Mouse (Mus musculus) midbrain, embryonic 13.5 days (tissue): ENCODE data around the gene Epp13. TPM values are rescaled to one million over a fixed set of nuclear protein-coding genes. Genes with fewer than 3 reads are reported as not detected.
"Not testable (repeated sequence)": the region's sequence is repeated elsewhere in the genome, so short reads cannot be mapped to it uniquely, and the experiment has no call there.

Experiments
- ATAC-seq: fragments of 200-750 bp; cut with Nextera tagmentation; 2 replicates; pipeline ENCODE4 v1.8.0; 2017; ENCODE audit warnings: mild to moderate bottlenecking, moderate TSS enrichment, moderate library complexity
- H3K27ac ChIP-seq: fragments of 300-500 bp; sonication (generic); 2 replicates; pipeline ENCODE4 v1.5.1; 2015; ENCODE audit warnings: inconsistent platforms, mild to moderate bottlenecking, moderate library complexity
- H3K27me3 ChIP-seq: fragments of 300-500 bp; sonication (generic); 2 replicates; pipeline ENCODE4 v1.6.1; 2015; ENCODE audit warnings: mild to moderate bottlenecking, inconsistent platforms
- H3K36me3 ChIP-seq: fragments of 300-500 bp; sonication (generic); 2 replicates; pipeline ENCODE4 v1.6.1; 2015; ENCODE audit warnings: mild to moderate bottlenecking, inconsistent platforms
- H3K4me1 ChIP-seq: fragments of 300-500 bp; sonication (generic); replicated peaks from 2 replicates; pipeline ENCODE4 v1.6.1; 2015; ENCODE audit warnings: inconsistent platforms
- H3K4me2 ChIP-seq: fragments of 300-500 bp; sonication (generic); replicated peaks from 2 replicates; pipeline ENCODE4 v1.6.1; 2015; ENCODE audit warnings: moderate library complexity, mild to moderate bottlenecking, inconsistent platforms
- H3K4me3 ChIP-seq: fragments of 300-500 bp; sonication (generic); replicated peaks from 2 replicates; pipeline ENCODE4 v1.5.1; 2015; ENCODE audit warnings: mild to moderate bottlenecking, inconsistent platforms
- H3K9ac ChIP-seq: fragments of 300-500 bp; sonication (generic); replicated peaks from 2 replicates; pipeline ENCODE4 v1.6.1; 2015; ENCODE audit warnings: mild to moderate bottlenecking, inconsistent platforms
- H3K9me3 ChIP-seq: fragments of 300-500 bp; sonication (generic); 2 replicates; pipeline ENCODE4 v1.6.1; 2016; ENCODE audit warnings: mild to moderate bottlenecking, inconsistent platforms
- WGBS: fragments of 180-500 bp; shearing (Covaris S2); methylation state at CpG from one replicate; pipeline ENCODE4 v1.1.7; 2015; 5-methylcytosine and 5-hydroxymethylcytosine counted together
- polyA plus RNA-seq: library from polyadenylated mRNA; unstranded; fragments of >200 nt; fragmentation: Nextera tagmentation; extraction: Ambion mirVana; gene quantifications from 2 replicates; pipeline ENCODE4 v1.2.1, GENCODE M21; 2015

Epp13 gene
- polyA plus RNA-seq, 1 experiment from 2014 or later = not detected

DNA sequence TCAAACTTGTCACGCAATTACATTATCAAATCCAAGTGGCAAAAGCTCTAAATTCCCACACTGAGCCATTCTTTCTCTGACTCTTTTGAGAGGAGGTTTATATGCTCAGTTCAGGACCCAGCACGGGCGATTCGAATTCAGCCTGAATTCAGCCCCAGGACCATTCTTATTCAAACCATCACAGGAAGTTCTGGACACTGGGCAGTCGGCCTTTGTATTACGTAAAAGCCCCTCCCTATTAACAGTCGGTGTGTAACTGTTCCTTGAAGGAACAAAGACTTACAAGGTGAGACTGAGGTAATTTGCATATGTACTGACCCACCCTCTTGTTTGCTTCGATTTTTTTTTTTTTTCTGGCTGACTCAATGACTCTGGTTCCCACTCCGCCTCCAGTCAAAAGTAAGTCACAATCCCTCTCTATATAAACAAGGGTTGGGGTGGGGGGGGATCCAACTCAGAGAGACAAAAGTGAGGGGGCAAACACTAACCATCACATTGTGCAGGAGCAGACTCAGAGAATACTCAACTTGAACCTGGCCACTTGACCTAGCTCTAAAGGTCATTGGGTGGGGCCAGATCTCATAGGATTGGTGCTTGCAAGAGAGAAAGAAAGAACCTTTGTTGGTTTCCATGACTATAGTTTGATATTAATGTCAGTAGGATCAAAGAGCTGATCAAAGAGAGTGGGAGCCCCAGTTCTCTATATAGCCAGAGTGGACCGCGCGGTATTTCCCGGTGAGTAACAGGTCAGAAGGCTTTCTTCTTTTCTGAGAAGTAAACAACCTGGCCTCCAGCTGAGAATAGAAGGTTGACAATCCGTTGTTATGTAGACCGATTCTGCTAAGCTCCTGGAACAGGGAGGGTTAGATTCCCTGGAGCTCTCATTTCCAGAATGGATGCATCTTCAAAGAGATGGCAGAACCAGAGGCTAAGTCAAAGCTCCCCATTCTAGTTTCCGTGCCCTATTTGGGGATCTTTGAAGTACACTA lies 6.0 kb downstream of the Epp13 start:
- H3K9me3 ChIP-seq = no peaks in the 10 kb centered on the region
- H3K27me3 ChIP-seq = no peaks in the 10 kb centered on the region
- no peaks in the 10 kb centered on the region for H3K4me1 ChIP-seq
- ATAC-seq = no peak
- no peak overlapping the region for H3K27ac ChIP-seq
- no peaks in the 10 kb centered on the region for H3K36me3 ChIP-seq
- no peak overlapping the region for H3K9ac ChIP-seq
- 36% methylated on average over 16 of the region's 16 CpGs for WGBS
- no peak overlapping the region for H3K4me3 ChIP-seq
- no peak overlapping the region for H3K4me2 ChIP-seq

DNA sequence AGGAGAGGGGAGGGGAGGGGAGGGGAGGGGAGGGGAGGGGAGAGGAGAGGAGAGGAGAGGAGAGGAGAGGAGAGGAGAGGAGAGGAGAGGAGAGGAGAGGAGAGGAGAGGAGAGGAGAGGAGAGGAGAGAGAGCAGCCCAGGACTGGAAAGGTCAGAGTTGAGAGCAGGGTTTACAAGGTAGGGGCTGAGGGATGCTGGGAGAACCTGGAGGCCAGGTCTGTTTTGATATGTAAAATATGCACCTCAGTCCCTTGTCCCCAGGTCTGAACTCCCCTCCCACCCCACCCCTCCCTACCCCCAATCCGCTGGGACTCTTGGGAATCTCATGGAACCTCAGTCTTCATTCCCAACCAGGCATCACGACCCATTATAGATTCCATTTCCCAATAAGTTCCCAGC lies 7.5 kb downstream of the Epp13 start:
- H3K36me3 ChIP-seq, H3K27ac ChIP-seq, ATAC-seq, H3K27me3 ChIP-seq, H3K4me1 ChIP-seq, H3K4me2 ChIP-seq, H3K4me3 ChIP-seq, H3K9ac ChIP-seq, H3K9me3 ChIP-seq: not testable (repeated sequence)
- 51% methylated on average over 2 of the region's 2 CpGs for WGBS

DNA sequence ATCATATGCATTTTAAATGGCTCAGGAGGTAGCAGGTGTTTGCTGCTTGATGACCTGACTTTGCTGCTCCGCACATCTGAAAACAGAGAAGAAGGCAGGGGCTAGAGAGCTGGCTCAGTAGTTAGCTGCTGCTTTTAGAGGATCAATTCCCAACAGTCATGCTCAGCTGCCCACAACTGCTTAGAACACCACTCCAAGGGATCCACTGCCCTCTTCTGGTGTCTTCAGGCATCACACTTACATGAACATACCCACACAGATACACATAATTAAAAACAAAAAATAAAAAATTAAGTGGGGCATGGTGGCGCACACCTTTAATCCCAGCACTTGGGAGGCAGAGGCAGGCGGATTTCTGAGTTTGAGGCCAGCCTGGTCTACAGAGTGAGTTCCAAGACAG lies 9.6 kb downstream of the Epp13 start:
- Histone ChIP-seq H3K27ac (no peak overlapping the region), H3K27me3 (no peaks in the 10 kb centered on the region), H3K4me3 (no peak overlapping the region), H3K9ac (no peak overlapping the region), H3K9me3 (no peaks in the 10 kb centered on the region), H3K4me2 (no peak overlapping the region), H3K36me3 (no peaks in the 10 kb centered on the region), H3K4me1 (no peaks in the 10 kb centered on the region)
- 78% methylated on average over 3 of the region's 3 CpGs for WGBS
- no peak for ATAC-seq

DNA sequence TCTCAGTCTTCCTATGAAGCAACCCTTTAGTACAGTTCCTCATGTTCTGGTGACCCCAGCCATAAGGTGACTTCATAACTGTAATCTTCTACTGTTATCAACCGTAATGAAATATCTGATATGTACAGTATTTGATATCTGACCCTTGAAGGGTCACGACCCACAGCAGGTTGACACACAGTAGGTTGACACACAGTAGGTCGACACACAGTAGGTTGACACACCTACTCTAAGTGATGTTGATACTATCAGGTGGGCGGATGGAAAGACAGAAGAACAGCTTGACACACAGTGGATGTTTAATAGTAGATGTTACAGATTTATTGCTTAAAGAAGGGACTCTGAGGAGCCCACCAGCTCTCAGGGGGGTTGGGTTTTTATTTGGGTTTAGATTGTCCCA lies 10.5 kb downstream of the Epp13 start:
- H3K4me1 ChIP-seq = no peaks in the 10 kb centered on the region
- H3K4me2 ChIP-seq = no peak overlapping the region
- no peak overlapping the region for H3K27ac ChIP-seq
- H3K4me3 ChIP-seq = no peak overlapping the region
- H3K9ac ChIP-seq = no peak overlapping the region
- WGBS = 91% methylated on average over 4 of the region's 4 CpGs
- no peak for ATAC-seq
- no peaks in the 10 kb centered on the region for H3K9me3 ChIP-seq
- no peaks in the 10 kb centered on the region for H3K36me3 ChIP-seq
- H3K27me3 ChIP-seq = no peaks in the 10 kb centered on the region

DNA sequence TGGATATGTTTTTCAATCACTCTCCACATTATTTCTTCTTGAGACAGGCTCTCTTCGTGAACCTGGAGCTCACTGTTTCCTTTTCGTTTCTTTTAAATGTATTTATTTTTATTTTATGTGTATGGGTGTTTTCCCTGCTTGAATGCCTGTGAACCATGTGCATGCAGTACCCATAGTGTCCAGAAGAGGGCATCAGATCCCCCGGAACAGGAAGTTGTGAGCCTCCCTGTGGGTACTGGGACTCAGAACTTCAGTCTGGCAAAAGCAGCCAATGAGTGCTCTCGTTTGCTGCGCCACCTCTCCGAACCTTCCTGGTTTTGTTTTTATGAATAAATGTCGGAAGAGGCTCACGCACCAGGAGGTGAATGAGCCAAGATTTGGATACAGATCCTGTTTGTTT lies 13.2 kb downstream of the Epp13 start:
- Histone ChIP-seq H3K9me3 (no peaks in the 10 kb centered on the region), H3K36me3 (no peaks in the 10 kb centered on the region), H3K4me3 (no peak overlapping the region), H3K27me3 (no peaks in the 10 kb centered on the region), H3K4me1 (no peaks in the 10 kb centered on the region), H3K4me2 (no peak overlapping the region), H3K27ac (no peak overlapping the region), H3K9ac (no peak overlapping the region)
- ATAC-seq = no peak
- 69% methylated on average over 8 of the region's 8 CpGs for WGBS

DNA sequence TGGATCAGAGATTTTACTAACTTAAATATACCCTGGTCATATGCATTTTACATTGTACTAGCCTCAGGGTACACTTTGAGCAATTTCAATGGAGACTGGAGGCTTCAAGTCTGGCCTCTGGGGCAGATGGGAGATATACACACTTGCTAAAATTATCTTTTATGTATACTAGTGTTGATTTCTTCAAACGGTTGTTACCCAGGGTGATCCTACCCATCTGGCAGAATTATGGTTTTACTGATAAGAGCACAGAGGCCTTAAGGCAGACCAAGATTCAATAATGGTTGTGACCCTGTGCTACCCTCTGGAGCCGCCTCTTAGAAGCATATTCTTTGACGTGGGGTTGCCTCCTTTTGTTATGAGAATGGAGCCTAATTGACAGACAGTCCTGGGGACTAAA lies 25.4 kb downstream of the Epp13 start:
- Histone ChIP-seq H3K4me2 (no peak overlapping the region), H3K27me3 (no peaks in the 10 kb centered on the region), H3K27ac (no peak overlapping the region), H3K9me3 (no peaks in the 10 kb centered on the region), H3K36me3 (no peaks in the 10 kb centered on the region), H3K4me1 (no peaks in the 10 kb centered on the region), H3K4me3 (no peak overlapping the region), H3K9ac (no peak overlapping the region)
- ATAC-seq = no peak
- WGBS = 58% methylated on average over 3 of the region's 3 CpGs

DNA sequence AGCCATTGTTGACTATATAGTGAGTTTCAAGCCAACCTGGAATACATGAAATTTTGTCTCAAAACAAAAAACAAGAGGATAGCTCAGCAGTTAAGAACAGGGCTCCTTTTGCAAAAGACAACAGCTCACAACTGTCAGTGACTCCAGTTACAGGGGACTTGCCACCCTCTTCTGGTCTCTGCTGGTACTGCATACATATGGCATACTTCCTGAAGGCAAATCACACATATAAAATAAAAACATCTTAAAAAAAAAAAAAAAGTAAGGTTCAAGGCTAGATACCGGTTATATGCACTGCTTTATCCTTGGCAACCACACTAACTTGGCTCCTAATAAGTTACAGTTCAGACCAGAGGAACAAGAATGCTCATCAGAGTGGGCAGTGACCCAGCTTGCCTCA lies 30.2 kb downstream of the Epp13 start:
- Histone ChIP-seq H3K4me2 (peak overlapping the region; percentile 57), H3K27ac (peak overlapping the region; percentile 88), H3K9ac (peak overlapping the region; percentile 65; the same call in 1 of the 2 replicates), H3K36me3 (no peaks in the 10 kb centered on the region), H3K4me3 (peak overlapping the region; percentile 53), H3K9me3 (no peaks in the 10 kb centered on the region), H3K27me3 (no peaks in the 10 kb centered on the region), H3K4me1 (peaks cover 18% of the 10 kb centered on the region)
- WGBS = 5% methylated on average over 1 of the region's 1 CpGs
- ATAC-seq = peak; percentile 1; the same call in 1 of the 2 replicates

DNA sequence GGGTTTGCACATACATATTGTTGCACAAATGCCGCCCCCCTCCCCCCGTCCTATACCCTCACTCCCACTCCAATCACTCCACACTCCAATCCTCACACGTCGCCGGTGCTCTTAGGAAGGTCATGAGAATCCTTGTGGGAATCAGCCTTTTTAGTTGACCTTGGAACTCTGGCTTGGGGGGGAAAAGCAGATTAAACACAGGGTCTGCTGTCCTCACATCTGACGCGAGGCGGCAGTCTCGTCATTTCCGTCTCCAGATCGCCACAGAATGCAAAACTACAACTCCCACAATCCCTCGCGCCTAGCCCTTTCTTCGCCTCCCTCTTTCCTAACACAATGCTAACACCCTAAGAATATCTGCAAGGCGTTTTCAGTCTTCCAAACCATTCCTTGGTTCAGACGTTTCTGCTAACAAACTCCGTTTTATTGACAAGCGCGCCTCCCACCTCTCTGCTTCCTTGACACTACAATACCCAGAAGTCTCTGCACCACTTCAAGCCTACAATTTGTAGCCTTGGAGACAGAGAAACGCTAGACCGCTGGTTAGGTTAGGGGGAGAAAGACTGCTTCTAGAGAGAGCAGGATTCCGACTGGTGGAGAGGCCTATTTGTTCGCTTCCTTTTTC lies 31.1 kb downstream of the Epp13 start:
- peak overlapping the region; percentile 53 for H3K4me3 ChIP-seq
- no peaks in the 10 kb centered on the region for H3K9me3 ChIP-seq
- H3K4me2 ChIP-seq = peak overlapping the region; percentile 57
- H3K36me3 ChIP-seq = no peaks in the 10 kb centered on the region
- WGBS = 1% methylated on average over 23 of the region's 23 CpGs
- H3K27me3 ChIP-seq = no peaks in the 10 kb centered on the region
- H3K4me1 ChIP-seq = peaks cover 26% of the 10 kb centered on the region
- peak overlapping the region; percentile 65 for H3K9ac ChIP-seq
- H3K27ac ChIP-seq = peak overlapping the region; percentile 88
- ATAC-seq = peak; percentile 73

DNA sequence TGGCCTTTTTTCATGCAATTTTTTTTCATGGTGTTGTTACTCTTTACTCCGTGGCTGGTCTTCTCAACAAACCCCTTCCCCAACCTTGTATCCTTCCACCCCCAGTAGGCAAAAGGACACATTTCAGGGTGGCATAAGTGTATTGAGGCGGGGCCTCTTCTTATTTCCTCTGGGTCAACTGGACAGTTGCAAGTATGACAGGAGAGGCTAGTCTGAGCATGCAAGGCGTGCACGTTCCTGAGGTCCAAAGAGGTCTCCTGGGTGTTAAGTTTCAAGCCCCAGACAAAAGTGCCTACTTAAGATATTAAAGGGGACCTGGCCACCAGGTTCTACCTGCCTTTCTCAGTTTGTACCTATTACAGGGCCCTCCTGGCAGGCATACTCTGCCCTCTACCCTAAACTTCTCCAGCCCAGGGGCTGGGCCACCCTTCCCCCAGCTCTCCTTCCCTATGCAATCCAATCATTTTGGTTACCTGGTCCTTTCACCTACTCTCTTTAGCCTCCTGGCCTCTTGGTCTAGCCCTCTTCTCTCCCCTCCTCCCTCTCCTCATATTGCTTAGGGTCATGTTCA lies 32.0 kb downstream of the Epp13 start:
- no peak for ATAC-seq
- no peaks in the 10 kb centered on the region for H3K36me3 ChIP-seq
- H3K9ac ChIP-seq = no peak overlapping the region
- H3K9me3 ChIP-seq = no peaks in the 10 kb centered on the region
- no peaks in the 10 kb centered on the region for H3K27me3 ChIP-seq
- peaks cover 29% of the 10 kb centered on the region for H3K4me1 ChIP-seq
- WGBS = 84% methylated on average over 4 of the region's 4 CpGs
- H3K27ac ChIP-seq = 0 out of 2 replicates have a peak overlapping the region, but pooled peaks have one; percentile 88
- no peak overlapping the region for H3K4me3 ChIP-seq
- no peak overlapping the region for H3K4me2 ChIP-seq

DNA sequence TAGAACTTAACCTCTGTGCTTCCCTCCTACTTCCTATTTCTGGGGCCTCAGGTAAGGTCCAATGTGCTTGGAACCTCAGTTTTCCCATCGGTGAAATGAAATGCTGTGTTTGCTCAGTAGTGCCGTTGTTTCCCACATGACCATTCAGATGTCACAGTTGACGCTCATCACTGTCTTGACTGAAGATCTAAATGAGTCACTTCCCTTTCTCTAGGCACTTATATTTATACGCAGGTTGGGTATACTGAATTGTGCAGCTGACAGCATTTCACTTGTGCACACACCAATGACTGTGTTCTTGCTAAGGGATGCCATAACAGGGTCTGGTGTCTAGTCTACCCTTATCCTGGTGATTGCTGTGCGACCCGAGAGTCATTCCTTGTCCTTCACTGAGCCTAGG lies 32.9 kb downstream of the Epp13 start:
- Histone ChIP-seq H3K9ac (no peak overlapping the region), H3K9me3 (no peaks in the 10 kb centered on the region), H3K27me3 (no peaks in the 10 kb centered on the region), H3K27ac (peak overlapping the region; percentile 74; the same call in 1 of the 2 replicates), H3K4me3 (peak overlapping the region; percentile 56; the same call in 1 of the 2 replicates), H3K4me2 (peak overlapping the region; percentile 70), H3K4me1 (peaks cover 29% of the 10 kb centered on the region), H3K36me3 (peaks cover under 1% of the 10 kb centered on the region; the same call in 1 of the 2 replicates)
- 95% methylated on average over 6 of the region's 6 CpGs for WGBS
- no peak for ATAC-seq

DNA sequence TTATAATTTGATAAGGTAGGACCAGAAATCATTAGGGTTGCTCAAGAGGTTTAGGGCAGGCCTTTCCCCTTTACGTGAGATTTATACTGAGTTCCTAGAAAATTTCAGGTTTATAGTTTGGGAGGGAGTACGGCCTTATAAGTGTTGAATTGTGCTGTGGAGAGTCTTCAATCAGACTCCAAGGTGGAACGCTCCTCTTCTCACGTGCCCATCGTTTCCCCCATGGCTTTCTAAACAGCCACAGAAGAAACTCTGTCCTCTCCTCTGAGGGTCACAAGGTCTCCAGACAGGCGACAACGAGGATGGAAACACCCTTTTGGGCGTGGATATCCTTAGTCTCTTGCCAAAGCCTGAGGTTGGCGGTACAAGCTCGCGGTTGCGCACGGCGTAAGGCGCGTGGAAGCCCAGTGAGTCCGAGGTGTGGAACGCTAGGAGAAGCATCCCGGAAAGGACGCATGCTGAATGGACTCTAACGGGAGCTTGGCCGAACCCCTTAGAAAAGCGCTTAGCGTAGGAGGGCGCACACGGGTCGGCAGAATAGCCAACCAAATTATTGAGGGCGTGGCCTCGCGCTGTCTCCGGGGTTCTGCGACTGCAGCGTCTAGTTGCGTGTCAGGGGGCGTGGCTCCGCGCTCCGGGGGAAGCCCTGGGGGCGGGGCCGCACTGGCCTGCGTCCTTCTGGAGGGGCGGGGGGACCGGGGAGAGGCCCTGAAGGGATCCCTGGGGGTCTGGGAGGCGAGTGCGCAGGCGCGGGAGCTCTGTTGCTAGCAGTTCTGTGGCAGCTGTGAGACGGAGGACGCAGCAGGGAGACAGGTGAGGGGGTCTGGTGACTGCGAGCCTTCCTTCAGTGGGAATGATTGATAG lies 33.6 kb downstream of the Epp13 start, which contains the start of gene Zfp667:
Zfp667 (plus strand) TSS at position 738 of the 864 bp plus-strand sequence.
- peak; percentile 76 for ATAC-seq
- peaks cover 7% of the 10 kb centered on the region; the same call in 1 of the 2 replicates for H3K36me3 ChIP-seq
- H3K9ac ChIP-seq = peak within 1 kb of the TSS; percentile 73
- H3K4me3 ChIP-seq = peak within 1 kb of the TSS; percentile 56
- H3K27me3 ChIP-seq = no peaks in the 10 kb centered on the region
- WGBS = 4% methylated on average over 50 of the region's 50 CpGs
- peak within 1 kb of the TSS; percentile 70 for H3K4me2 ChIP-seq
- peaks cover 29% of the 10 kb centered on the region for H3K4me1 ChIP-seq
- H3K27ac ChIP-seq = peak within 1 kb of the TSS; percentile 74
- no peaks in the 10 kb centered on the region for H3K9me3 ChIP-seq
